Mouse (Mus musculus): ENCODE measurements around the gene Gm7075.
"Not testable (repeated sequence)": the region's sequence is repeated elsewhere in the genome, so short reads cannot be mapped to it uniquely, and the experiment has no call there.

Gm7075 gene

GRCm38 (mm10) chr10:63417061-63417460, 4.5 kb downstream of the Gm7075 start:
- in situ Hi-C loops (cut with MboI), result no loop called here

- in situ Hi-C loops (cut with MboI), result no loop called here
Observed at GRCm38 (mm10) chr10:63415850-63416249, 5.7 kb downstream of the Gm7075 start.

GRCm38 (mm10) chr10:63415287-63415686, 6.3 kb downstream of the Gm7075 start:
- in situ Hi-C loops (cut with MboI), result no loop called here

GRCm38 (mm10) chr10:63412756-63413155, 8.8 kb downstream of the Gm7075 start:
- in situ Hi-C loops (cut with MboI), result no loop called here

GRCm38 (mm10) chr10:63411674-63412073, 9.9 kb downstream of the Gm7075 start:
- in situ Hi-C loops (cut with MboI), result not testable (repeated sequence)

- in situ Hi-C loops (cut with MboI), result no loop called here
Observed at GRCm38 (mm10) chr10:63410162-63410956, 11.2 kb downstream of the Gm7075 start.

GRCm38 (mm10) chr10:63403636-63404035, 18.0 kb downstream of the Gm7075 start:
- in situ Hi-C loops (cut with MboI), result no loop called here

- in situ Hi-C loops (cut with MboI), result no loop called here
Observed at GRCm38 (mm10) chr10:63402731-63403504, 18.7 kb downstream of the Gm7075 start.

GRCm38 (mm10) chr10:63396963-63397362, 24.6 kb downstream of the Gm7075 start:
- in situ Hi-C loops (cut with MboI), result no loop called here

- in situ Hi-C loops (cut with MboI), result loop anchor here (10.0 kb wide), 1 partner anchor 234 kb away; no protein-coding TSS in a partner anchor
Observed at GRCm38 (mm10) chr10:63388948-63389347, 32.6 kb downstream of the Gm7075 start.

- in situ Hi-C loops (cut with MboI), result loop anchor here (10.0 kb wide), 1 partner anchor 232 kb away; no protein-coding TSS in a partner anchor
Observed at GRCm38 (mm10) chr10:63386991-63387390, 34.6 kb downstream of the Gm7075 start.

- in situ Hi-C loops (cut with MboI), result loop anchor here (10.0 kb wide), 1 partner anchor 232 kb away; no protein-coding TSS in a partner anchor
Observed at GRCm38 (mm10) chr10:63386444-63386843, 35.1 kb downstream of the Gm7075 start.

- in situ Hi-C loops (cut with MboI), result loop anchor here (10.0 kb wide), 1 partner anchor 231 kb away; no protein-coding TSS in a partner anchor
Observed at GRCm38 (mm10) chr10:63385897-63386296, 35.7 kb downstream of the Gm7075 start.

- in situ Hi-C loops (cut with MboI), result loop anchor here (10.0 kb wide), 1 partner anchor 228 kb away; no protein-coding TSS in a partner anchor
Observed at GRCm38 (mm10) chr10:63382372-63383279, 39.0 kb downstream of the Gm7075 start, which contains the start of gene Dnajc12. TSS of gene Dnajc12 (plus strand) at chr10:63382443.

- in situ Hi-C loops (cut with MboI), result loop anchor here (10.0 kb wide), 1 partner anchor 227 kb away; no protein-coding TSS in a partner anchor
Observed at GRCm38 (mm10) chr10:63381498-63382280, 39.9 kb downstream of the Gm7075 start, which contains the start of gene Sirt1. TSS of gene Sirt1 (minus strand) at chr10:63381704.

GRCm38 (mm10) chr10:63378948-63379680, 42.5 kb downstream of the Gm7075 start:
- in situ Hi-C loops (cut with MboI), result no loop called here

- in situ Hi-C loops (cut with MboI), result no loop called here
Observed at GRCm38 (mm10) chr10:63377468-63377867, 44.1 kb downstream of the Gm7075 start.

- in situ Hi-C loops (cut with MboI), result no loop called here
Observed at GRCm38 (mm10) chr10:63376303-63376702, 45.3 kb downstream of the Gm7075 start.

Measured in mature B cell (primary cell).